Mouse (Mus musculus): ENCODE measurements around the gene Kif2a.

- TF ChIP-seq POLR2AphosphoS2 (IDR thresholded peaks at IDR 0.05; ENCODE audit: low read depth, low read length) (no peak), RAD21 (IDR thresholded peaks at IDR 0.05; ENCODE audit: low read depth, low read length) (no peak), UBTF (IDR thresholded peaks at IDR 0.05; ENCODE audit: low read depth, low read length) (no peak), ETS1 (conservative IDR thresholded peaks at IDR 0.05; ENCODE audit: low read depth, low read length) (no peak), MAFK (IDR thresholded peaks at IDR 0.05; ENCODE audit: insufficient replicate concordance, low read length) (no peak), EP300 (IDR thresholded peaks at IDR 0.05; ENCODE audit: low read length) (no peak), CTCF (conservative IDR thresholded peaks at IDR 0.05 in 1 of 2, IDR thresholded peaks at IDR 0.05 in 1 of 2; ENCODE audit: low read depth in 2 of 2, low read length in 2 of 2) (no peak), RCOR1 (conservative IDR thresholded peaks at IDR 0.05; ENCODE audit: low read depth, low read length) (no peak), CHD2 (IDR thresholded peaks at IDR 0.05; ENCODE audit: low read length) (no peak), CHD1 (IDR thresholded peaks at IDR 0.05; ENCODE audit: low read depth, low read length) (no peak), POLR2A (IDR thresholded peaks at IDR 0.05; ENCODE audit: low read depth, low read length) (no peak), IRF4 (IDR thresholded peaks at IDR 0.05; ENCODE audit: low read depth, low read length) (no peak), ZKSCAN1 (IDR thresholded peaks at IDR 0.05; ENCODE audit: borderline replicate concordance, low read depth, low read length) (no peak)
Observed at GRCm38 (mm10) chr13:107035078-107035477, 13.2 kb upstream of the Kif2a start.

Data from CH12.LX (cell line).